Mouse (Mus musculus): Measurements from ENCODE around the gene Adam22. TPM values are rescaled to one million over a fixed set of nuclear protein-coding genes. Genes with fewer than 3 reads are reported as not detected.

Gene Adam22
- polyA plus RNA-seq, 1 experiment from 2014 or later: 2.2 TPM

- Histone ChIP-seq H3K9me3 (ENCODE audit: control insufficient read depth, low read length) (no peaks in the 10 kb centered on the region), H3K4me3 (ENCODE audit: low read depth, low read length) (no peak overlapping the region), H3K4me1 (replicated peaks; ENCODE audit: control insufficient read depth, insufficient read depth, low read length) (no peaks in the 10 kb centered on the region), H3K36me3 (ENCODE audit: control insufficient read depth, insufficient read depth, low read length) (no peaks in the 10 kb centered on the region), H3K4me2 (no peak overlapping the region), H3K9ac (ENCODE audit: low read depth, low read length) (no peak overlapping the region), H3K27ac (ENCODE audit: low read depth, low read length) (no peak overlapping the region), H3K27me3 (replicated peaks; ENCODE audit: control insufficient read depth, insufficient read depth, low read length) (no peaks in the 10 kb centered on the region)
- no peak for DNase-seq (ENCODE audit: low spot score)
- 87% methylated on average over 3 of the region's 3 CpGs for WGBS
- ATAC-seq (replicated peaks; ENCODE audit: low FRiP score): no peak
Observed at GRCm38 (mm10) chr5:8343296-8343695, 24.7 kb downstream of the Adam22 start.

- Histone ChIP-seq H3K4me3 (ENCODE audit: low read depth, low read length) (no peak overlapping the region), H3K9ac (ENCODE audit: low read depth, low read length) (no peak overlapping the region), H3K36me3 (ENCODE audit: control insufficient read depth, insufficient read depth, low read length) (no peaks in the 10 kb centered on the region), H3K27me3 (replicated peaks; ENCODE audit: control insufficient read depth, insufficient read depth, low read length) (no peaks in the 10 kb centered on the region), H3K4me1 (replicated peaks; ENCODE audit: control insufficient read depth, insufficient read depth, low read length) (no peaks in the 10 kb centered on the region), H3K27ac (ENCODE audit: low read depth, low read length) (no peak overlapping the region), H3K4me2 (no peak overlapping the region), H3K9me3 (ENCODE audit: control insufficient read depth, low read length) (no peaks in the 10 kb centered on the region)
- DNase-seq (ENCODE audit: low spot score) (no peak), ATAC-seq (replicated peaks; ENCODE audit: low FRiP score) (no peak)
- 79% methylated on average over 4 of the region's 4 CpGs for WGBS
Observed at GRCm38 (mm10) chr5:8341676-8342075, 26.3 kb downstream of the Adam22 start.

GRCm38 (mm10) chr5:8327645-8328269 lies 40.2 kb downstream of the Adam22 start:
- no peak overlapping the region for H3K4me3 ChIP-seq (ENCODE audit: low read depth, low read length)
- H3K27ac ChIP-seq (ENCODE audit: low read depth, low read length): no peak overlapping the region
- H3K9ac ChIP-seq (ENCODE audit: low read depth, low read length): no peak overlapping the region
- 56% methylated on average over 4 of the region's 4 CpGs for WGBS
- H3K27me3 ChIP-seq (replicated peaks; ENCODE audit: control insufficient read depth, insufficient read depth, low read length): no peaks in the 10 kb centered on the region
- H3K4me2 ChIP-seq: no peak overlapping the region
- no peak for DNase-seq (ENCODE audit: low spot score)
- H3K4me1 ChIP-seq (replicated peaks; ENCODE audit: control insufficient read depth, insufficient read depth, low read length): no peaks in the 10 kb centered on the region
- H3K36me3 ChIP-seq (ENCODE audit: control insufficient read depth, insufficient read depth, low read length): no peaks in the 10 kb centered on the region
- no peak for ATAC-seq (replicated peaks; ENCODE audit: low FRiP score)
- no peaks in the 10 kb centered on the region for H3K9me3 ChIP-seq (ENCODE audit: control insufficient read depth, low read length)

- WGBS: 70% methylated on average over 5 of the region's 5 CpGs
Observed at GRCm38 (mm10) chr5:8326671-8327070, 41.3 kb downstream of the Adam22 start.

GRCm38 (mm10) chr5:8312324-8312723 lies 55.6 kb downstream of the Adam22 start:
- DNase-seq (ENCODE audit: low spot score): no peak
- H3K9ac ChIP-seq (ENCODE audit: low read depth, low read length): no peak overlapping the region
- H3K4me3 ChIP-seq (ENCODE audit: low read depth, low read length): no peak overlapping the region
- no peaks in the 10 kb centered on the region for H3K9me3 ChIP-seq (ENCODE audit: control insufficient read depth, low read length)
- no peak overlapping the region for H3K27ac ChIP-seq (ENCODE audit: low read depth, low read length)
- no peak overlapping the region for H3K4me2 ChIP-seq
- no peak for ATAC-seq (replicated peaks; ENCODE audit: low FRiP score)
- WGBS: 84% methylated on average over 2 of the region's 2 CpGs
- H3K27me3 ChIP-seq (replicated peaks; ENCODE audit: control insufficient read depth, insufficient read depth, low read length): no peaks in the 10 kb centered on the region
- no peaks in the 10 kb centered on the region for H3K4me1 ChIP-seq (replicated peaks; ENCODE audit: control insufficient read depth, insufficient read depth, low read length)
- H3K36me3 ChIP-seq (ENCODE audit: control insufficient read depth, insufficient read depth, low read length): no peaks in the 10 kb centered on the region

More at GRCm38 (mm10) chr5:8326671-8327070, 41.3 kb downstream of the Adam22 start:
- Histone ChIP-seq H3K27ac (ENCODE audit: low read depth, low read length) (no peak overlapping the region), H3K9me3 (ENCODE audit: control insufficient read depth, low read length) (no peaks in the 10 kb centered on the region), H3K4me3 (ENCODE audit: low read depth, low read length) (no peak overlapping the region), H3K27me3 (replicated peaks; ENCODE audit: control insufficient read depth, insufficient read depth, low read length) (no peaks in the 10 kb centered on the region), H3K4me1 (replicated peaks; ENCODE audit: control insufficient read depth, insufficient read depth, low read length) (no peaks in the 10 kb centered on the region), H3K4me2 (no peak overlapping the region), H3K36me3 (ENCODE audit: control insufficient read depth, insufficient read depth, low read length) (no peaks in the 10 kb centered on the region), H3K9ac (ENCODE audit: low read depth, low read length) (no peak overlapping the region)
- ATAC-seq (replicated peaks; ENCODE audit: low FRiP score): no peak
- no peak for DNase-seq (ENCODE audit: low spot score)

- H3K27me3 ChIP-seq (replicated peaks; ENCODE audit: control insufficient read depth, insufficient read depth, low read length): no peaks in the 10 kb centered on the region
- H3K4me3 ChIP-seq (ENCODE audit: low read depth, low read length): no peak overlapping the region
- H3K4me2 ChIP-seq: no peak overlapping the region
- H3K4me1 ChIP-seq (replicated peaks; ENCODE audit: control insufficient read depth, insufficient read depth, low read length): no peaks in the 10 kb centered on the region
- no peak overlapping the region for H3K27ac ChIP-seq (ENCODE audit: low read depth, low read length)
- no peaks in the 10 kb centered on the region for H3K36me3 ChIP-seq (ENCODE audit: control insufficient read depth, insufficient read depth, low read length)
- ATAC-seq (replicated peaks; ENCODE audit: low FRiP score): no peak
- WGBS: 74% methylated on average over 4 of the region's 4 CpGs
- DNase-seq (ENCODE audit: low spot score): no peak
- H3K9ac ChIP-seq (ENCODE audit: low read depth, low read length): no peak overlapping the region
- no peaks in the 10 kb centered on the region for H3K9me3 ChIP-seq (ENCODE audit: control insufficient read depth, low read length)
Observed at GRCm38 (mm10) chr5:8310907-8311306, 57.1 kb downstream of the Adam22 start.

- Histone ChIP-seq H3K27me3 (replicated peaks; ENCODE audit: control insufficient read depth, insufficient read depth, low read length) (no peaks in the 10 kb centered on the region), H3K4me3 (ENCODE audit: low read depth, low read length) (no peak overlapping the region), H3K9ac (ENCODE audit: low read depth, low read length) (no peak overlapping the region), H3K4me1 (replicated peaks; ENCODE audit: control insufficient read depth, insufficient read depth, low read length) (no peaks in the 10 kb centered on the region), H3K4me2 (no peak overlapping the region), H3K36me3 (ENCODE audit: control insufficient read depth, insufficient read depth, low read length) (no peaks in the 10 kb centered on the region), H3K27ac (ENCODE audit: low read depth, low read length) (no peak overlapping the region), H3K9me3 (ENCODE audit: control insufficient read depth, low read length) (no peaks in the 10 kb centered on the region)
- no peak for ATAC-seq (replicated peaks; ENCODE audit: low FRiP score)
- WGBS: 74% methylated on average over 10 of the region's 10 CpGs
- DNase-seq (ENCODE audit: low spot score): no peak
Observed at GRCm38 (mm10) chr5:8297719-8298419, 70.1 kb downstream of the Adam22 start.

GRCm38 (mm10) chr5:8293287-8293686 lies 74.7 kb downstream of the Adam22 start:
- Histone ChIP-seq H3K36me3 (ENCODE audit: control insufficient read depth, insufficient read depth, low read length) (no peaks in the 10 kb centered on the region), H3K9ac (ENCODE audit: low read depth, low read length) (no peak overlapping the region), H3K4me2 (no peak overlapping the region), H3K4me3 (ENCODE audit: low read depth, low read length) (no peak overlapping the region), H3K9me3 (ENCODE audit: control insufficient read depth, low read length) (no peaks in the 10 kb centered on the region), H3K27me3 (replicated peaks; ENCODE audit: control insufficient read depth, insufficient read depth, low read length) (no peaks in the 10 kb centered on the region), H3K4me1 (replicated peaks; ENCODE audit: control insufficient read depth, insufficient read depth, low read length) (no peaks in the 10 kb centered on the region), H3K27ac (ENCODE audit: low read depth, low read length) (no peak overlapping the region)
- no peak for DNase-seq (ENCODE audit: low spot score)
- ATAC-seq (replicated peaks; ENCODE audit: low FRiP score): no peak; the same call in 1 of the 2 replicates
- 35% methylated on average over 1 of the region's 1 CpGs for WGBS

- 78% methylated on average over 1 of the region's 1 CpGs for WGBS
- Histone ChIP-seq H3K27ac (ENCODE audit: low read depth, low read length) (no peak overlapping the region), H3K4me1 (replicated peaks; ENCODE audit: control insufficient read depth, insufficient read depth, low read length) (no peaks in the 10 kb centered on the region), H3K36me3 (ENCODE audit: control insufficient read depth, insufficient read depth, low read length) (no peaks in the 10 kb centered on the region), H3K4me3 (ENCODE audit: low read depth, low read length) (no peak overlapping the region), H3K9ac (ENCODE audit: low read depth, low read length) (no peak overlapping the region), H3K4me2 (no peak overlapping the region), H3K9me3 (ENCODE audit: control insufficient read depth, low read length) (no peaks in the 10 kb centered on the region), H3K27me3 (replicated peaks; ENCODE audit: control insufficient read depth, insufficient read depth, low read length) (no peaks in the 10 kb centered on the region)
- no peak for ATAC-seq (replicated peaks; ENCODE audit: low FRiP score)
- no peak for DNase-seq (ENCODE audit: low spot score)
Observed at GRCm38 (mm10) chr5:8291496-8291895, 76.5 kb downstream of the Adam22 start.
